Mouse (Mus musculus) lung, postnatal 10 days (tissue): ENCODE data around the gene Calcoco2.
A peak's percentile ranks its signal among the peaks of the same experiment; 100 is the strongest.
"Not testable (repeated sequence)": the region's sequence is repeated elsewhere in the genome, so short reads cannot be mapped to it uniquely, and the experiment has no call there.

Experiments
- DNase-seq: peaks from one replicate; pipeline ENCODE4 v3.0.0; 2021

The Calcoco2 gene

GRCm38 (mm10) chr11:96111751-96112150 lies at the start of gene Calcoco2:
Gene Calcoco2, minus strand, starts transcription at chr11:96111964.
- no peak for DNase-seq

- no peak for DNase-seq
Observed at GRCm38 (mm10) chr11:96147471-96147870, 35.7 kb upstream of the Calcoco2 start.

GRCm38 (mm10) chr11:96145622-96146270 lies 34.0 kb upstream of the Calcoco2 start:
- peak; percentile 85 for DNase-seq

GRCm38 (mm10) chr11:96143766-96144165 lies 32.0 kb upstream of the Calcoco2 start:
- DNase-seq, result no peak

GRCm38 (mm10) chr11:96140726-96141175 lies 29.0 kb upstream of the Calcoco2 start:
- no peak for DNase-seq

- DNase-seq, result no peak
Observed at GRCm38 (mm10) chr11:96135847-96136246, 24.1 kb upstream of the Calcoco2 start.

- DNase-seq, result peak; percentile 63
Observed at GRCm38 (mm10) chr11:96133239-96133865, 21.6 kb upstream of the Calcoco2 start, which contains the start of gene Ttll6. Gene Ttll6, plus strand, starts transcription at chr11:96133786.

GRCm38 (mm10) chr11:96130606-96131005 lies 18.8 kb upstream of the Calcoco2 start:
- no peak for DNase-seq

- DNase-seq, result peak; percentile 22
Observed at GRCm38 (mm10) chr11:96124052-96124914, 12.5 kb upstream of the Calcoco2 start.

GRCm38 (mm10) chr11:96122806-96123205 lies 11.0 kb upstream of the Calcoco2 start:
- DNase-seq, result not testable (repeated sequence)

- no peak for DNase-seq
Observed at GRCm38 (mm10) chr11:96119401-96119800, 7.6 kb upstream of the Calcoco2 start.

GRCm38 (mm10) chr11:96116925-96117324 lies 5.2 kb upstream of the Calcoco2 start:
- not testable (repeated sequence) for DNase-seq

GRCm38 (mm10) chr11:96116116-96116515 lies 4.4 kb upstream of the Calcoco2 start:
- DNase-seq, result no peak

- no peak for DNase-seq
Observed at GRCm38 (mm10) chr11:96115416-96115815, 3.7 kb upstream of the Calcoco2 start.

- no peak for DNase-seq
Observed at GRCm38 (mm10) chr11:96114077-96114476, 2.3 kb upstream of the Calcoco2 start.

GRCm38 (mm10) chr11:96110950-96111349 lies 814 bp downstream of the Calcoco2 start:
- not testable (repeated sequence) for DNase-seq

- DNase-seq, result peak; percentile 19
Observed at GRCm38 (mm10) chr11:96108376-96108775, 3.4 kb downstream of the Calcoco2 start.

GRCm38 (mm10) chr11:96093361-96093760 lies 18.4 kb downstream of the Calcoco2 start:
- peak; percentile 62 for DNase-seq

GRCm38 (mm10) chr11:96092674-96093291 lies 19.0 kb downstream of the Calcoco2 start:
- DNase-seq, result peak; percentile 30

- peak; percentile 18 for DNase-seq
Observed at GRCm38 (mm10) chr11:96091073-96091472, 20.7 kb downstream of the Calcoco2 start.

- no peak for DNase-seq
Observed at GRCm38 (mm10) chr11:96087981-96088380, 23.8 kb downstream of the Calcoco2 start.

GRCm38 (mm10) chr11:96082682-96083081 lies 29.1 kb downstream of the Calcoco2 start:
- DNase-seq, result no peak

GRCm38 (mm10) chr11:96080736-96081135 lies 31.0 kb downstream of the Calcoco2 start:
- no peak for DNase-seq
